Mouse (Mus musculus) erythroblast, embryonic 14.5 days (primary cell): ENCODE data around the gene Esyt3.

Experiments used
- GATA1 ChIP-seq: IDR thresholded peaks from 2 replicates; pipeline ENCODE4 v1.6.1; 2012; ENCODE audit warnings: low read length, inconsistent platforms, mixed read lengths
- TAL1 ChIP-seq: IDR thresholded peaks from 3 replicates; pipeline ENCODE4 v1.6.1; 2012; ENCODE audit warnings: low read length, inconsistent platforms, mixed read lengths

GRCm38 (mm10) chr9:99306226-99306625 is 52.1 kb downstream of the Esyt3 start:
- TF ChIP-seq GATA1 (no peak), TAL1 (no peak)
